Mouse (Mus musculus) spleen, adult 2 months (tissue): Measurements from ENCODE around the gene Zfp316. TPM values are rescaled to one million over a fixed set of nuclear protein-coding genes. Genes with fewer than 3 reads are reported as not detected.

Experiments
- DNase-seq, 2 experiments: peaks; one replicate each; pipeline versions ENCODE4 v3.0.0 to v3.0.0-alpha.2; 2012 to 2021; ENCODE audit warnings: low spot score in 2 of 2, low read depth in 1 of 2
- H3K27ac ChIP-seq: fragments of 200-500 bp; 2 replicates; pipeline ENCODE4 v1.5.1; 2012; ENCODE audit warnings: low read length, inconsistent platforms; ENCODE audit not compliant: insufficient read depth
- H3K27me3 ChIP-seq: fragments of 200-500 bp; 2 replicates; pipeline ENCODE4 v1.6.1; 2012; ENCODE audit warnings: mild to moderate bottlenecking, moderate library complexity, low read length, inconsistent platforms; ENCODE audit not compliant: control insufficient read depth, insufficient read depth
- H3K36me3 ChIP-seq: fragments of 200-500 bp; 2 replicates; pipeline ENCODE4 v1.6.1; 2012; ENCODE audit warnings: mild to moderate bottlenecking, low read length, inconsistent platforms; ENCODE audit not compliant: control insufficient read depth, insufficient read depth
- H3K4me1 ChIP-seq: fragments of 200-500 bp; 2 replicates; pipeline ENCODE4 v1.6.1; 2011; ENCODE audit warnings: inconsistent platforms; ENCODE audit not compliant: control insufficient read depth, insufficient read depth, insufficient read length
- H3K4me3 ChIP-seq: fragments of 200-500 bp; 2 replicates; pipeline ENCODE4 v1.5.1; 2011; ENCODE audit warnings: mild to moderate bottlenecking, inconsistent platforms; ENCODE audit not compliant: insufficient read depth, insufficient read length; ENCODE audit errors: extremely low read depth
- CTCF ChIP-seq: fragments of 200-500 bp; IDR thresholded peaks from 2 replicates; pipeline ENCODE4 v1.5.1; 2011; ENCODE audit warnings: mild to moderate bottlenecking, inconsistent platforms; ENCODE audit not compliant: insufficient read depth, insufficient read length, insufficient replicate concordance; ENCODE audit errors: extremely low read depth
- POLR2A ChIP-seq: fragments of 200-500 bp; IDR thresholded peaks from 2 replicates; pipeline ENCODE4 v1.6.1; 2011; ENCODE audit warnings: low read depth, low read length, inconsistent platforms
- WGBS: fragments of 180-500 bp; shearing (Covaris S2); methylation state at CpG from one replicate; pipeline ENCODE4 v1.1.7; 2018; 5-methylcytosine and 5-hydroxymethylcytosine counted together
- polyA plus RNA-seq: library from polyadenylated mRNA; depleted of rRNA; stranded (reverse); fragments of >200 nt; gene quantifications from 2 replicates; pipeline ENCODE4 v1.2.3, GENCODE M21; 2012; rRNA removed

The Zfp316 gene
- polyA plus RNA-seq, 1 experiment: 4.2 TPM

- no peaks in the 10 kb centered on the region for H3K27me3 ChIP-seq
- peaks cover 6% of the 10 kb centered on the region for H3K36me3 ChIP-seq
- WGBS: 62% methylated on average over 9 of the region's 9 CpGs
- H3K4me1 ChIP-seq: no peaks in the 10 kb centered on the region; the same call in 1 of the 2 replicates
- no peak overlapping the region for H3K4me3 ChIP-seq
- H3K27ac ChIP-seq: no peak overlapping the region
- no peak for DNase-seq
- TF ChIP-seq POLR2A: no peak
- no peak for TF ChIP-seq CTCF
Measured at GRCm38 (mm10) chr5:143236036-143236435, 33.8 kb downstream of the Zfp316 start.

- TF ChIP-seq CTCF (no peak), POLR2A (peak; percentile 76; the same call in 1 of the 2 replicates)
- peak within 1 kb of the TSS; percentile 77 for H3K27ac ChIP-seq
- peak; percentile 82 to 88 for DNase-seq
- H3K36me3 ChIP-seq: peaks cover 3% of the 10 kb centered on the region
- H3K4me1 ChIP-seq: no peaks in the 10 kb centered on the region; the same call in 1 of the 2 replicates
- no peaks in the 10 kb centered on the region for H3K27me3 ChIP-seq
- H3K4me3 ChIP-seq: peak within 1 kb of the TSS; percentile 78
- WGBS: under 1% methylated on average over 58 of the region's 58 CpGs
Measured at GRCm38 (mm10) chr5:143235028-143235693, 34.7 kb downstream of the Zfp316 start, which contains the start of gene Zfp12. Gene Zfp12, plus strand, starts transcription at chr5:143235163.

GRCm38 (mm10) chr5:143226790-143227189 is 43.0 kb downstream of the Zfp316 start, which contains the start of gene Spdye4a:
Gene Spdye4a, minus strand, starts transcription at chr5:143226890.
- no peak for DNase-seq
- TF ChIP-seq CTCF: no peak
- no peak for TF ChIP-seq POLR2A
- Histone ChIP-seq H3K27ac (no peak within 1 kb of the TSS), H3K36me3 (no peaks in the 10 kb centered on the region), H3K4me1 (no peaks in the 10 kb centered on the region), H3K4me3 (no peak within 1 kb of the TSS), H3K27me3 (0 out of 2 replicates have a peak, but pooled peaks cover 2% of the 10 kb centered on the region)
- 89% methylated on average over 3 of the region's 3 CpGs for WGBS

- H3K4me1 ChIP-seq: no peaks in the 10 kb centered on the region
- H3K4me3 ChIP-seq: no peak overlapping the region
- no peak for DNase-seq
- 0 out of 2 replicates have a peak, but pooled peaks cover 2% of the 10 kb centered on the region for H3K27me3 ChIP-seq
- H3K27ac ChIP-seq: no peak overlapping the region
- TF ChIP-seq POLR2A (no peak), CTCF (no peak)
- WGBS: 78% methylated on average over 1 of the region's 1 CpGs
- H3K36me3 ChIP-seq: no peaks in the 10 kb centered on the region
Measured at GRCm38 (mm10) chr5:143222287-143222686, 47.5 kb downstream of the Zfp316 start.

GRCm38 (mm10) chr5:143220996-143221395 is 48.8 kb downstream of the Zfp316 start:
- TF ChIP-seq POLR2A: no peak
- no peak for TF ChIP-seq CTCF
- no peak for DNase-seq
- Histone ChIP-seq H3K27me3 (0 out of 2 replicates have a peak, but pooled peaks cover 2% of the 10 kb centered on the region), H3K4me1 (no peaks in the 10 kb centered on the region), H3K36me3 (no peaks in the 10 kb centered on the region), H3K4me3 (no peak overlapping the region), H3K27ac (no peak overlapping the region)
- 73% methylated on average over 5 of the region's 5 CpGs for WGBS

GRCm38 (mm10) chr5:143213832-143214231 is 56.0 kb downstream of the Zfp316 start:
- Histone ChIP-seq H3K27ac (no peak overlapping the region), H3K4me3 (no peak overlapping the region), H3K4me1 (no peaks in the 10 kb centered on the region), H3K36me3 (no peaks in the 10 kb centered on the region), H3K27me3 (no peaks in the 10 kb centered on the region)
- WGBS: 62% methylated on average over 2 of the region's 2 CpGs
- TF ChIP-seq CTCF (no peak), POLR2A (no peak)
- no peak for DNase-seq

- DNase-seq: no peak
- Histone ChIP-seq H3K27ac (no peak overlapping the region), H3K36me3 (no peaks in the 10 kb centered on the region), H3K4me1 (no peaks in the 10 kb centered on the region), H3K4me3 (no peak overlapping the region), H3K27me3 (no peaks in the 10 kb centered on the region)
- TF ChIP-seq POLR2A (no peak), CTCF (no peak)
- 76% methylated on average over 3 of the region's 3 CpGs for WGBS
Measured at GRCm38 (mm10) chr5:143205015-143205414, 64.8 kb downstream of the Zfp316 start.

Other genes starting within 250 kb of the Zfp316 start
- 25.9 and 32.4 TPM in 2 replicates for gene Rnf216, start 157.0 kb downstream of the Zfp316 start, polyA plus RNA-seq
- not detected in 2 replicates for gene Olfr718-ps1, start 122.4 kb downstream of the Zfp316 start, polyA plus RNA-seq
- gene Rbak, start 89.2 kb downstream of the Zfp316 start, polyA plus RNA-seq: 2.6 and 2.7 TPM in 2 replicates
- gene Spdye4b, start 89.0 kb downstream of the Zfp316 start, polyA plus RNA-seq: not detected in 2 replicates
- not detected in 2 replicates for gene Spdye4a, start 43.1 kb downstream of the Zfp316 start, polyA plus RNA-seq
- 9.0 and 10.0 TPM in 2 replicates for gene Zfp12, start 34.9 kb downstream of the Zfp316 start, polyA plus RNA-seq
- gene Zfp853, start 23.6 kb upstream of the Zfp316 start, polyA plus RNA-seq: 0.91 and 1.1 TPM in 2 replicates
- gene E130309D02Rik, start 45.3 kb upstream of the Zfp316 start, polyA plus RNA-seq: 24.9 and 35.0 TPM in 2 replicates
- 55.2 and 60.2 TPM in 2 replicates for gene Zdhhc4, start 59.2 kb upstream of the Zfp316 start, polyA plus RNA-seq
- gene Grid2ip, start 87.3 kb upstream of the Zfp316 start, polyA plus RNA-seq: not detected in 2 replicates
- gene Kdelr2, start 133.8 kb upstream of the Zfp316 start, polyA plus RNA-seq: 45.1 and 63.8 TPM in 2 replicates
- gene Daglb, start 194.6 kb upstream of the Zfp316 start, polyA plus RNA-seq: 14.9 and 17.6 TPM in 2 replicates